Mouse (Mus musculus) cerebellum, adult 2 months (tissue): ENCODE data around the gene Olfr11.

Source experiments
- CTCF ChIP-seq: fragments of 200-500 bp; IDR thresholded peaks from 2 replicates; pipeline ENCODE4 v1.5.1; 2011; ENCODE audit warnings: low read depth, mild to moderate bottlenecking, control low read depth, low read length, moderate library complexity, borderline replicate concordance; ENCODE audit not compliant: insufficient read depth
- POLR2A ChIP-seq: fragments of 200-500 bp; IDR thresholded peaks from 2 replicates; pipeline ENCODE4 v1.6.1; 2011; ENCODE audit warnings: low read length, control low read depth, borderline replicate concordance; ENCODE audit not compliant: insufficient read depth

DNA sequence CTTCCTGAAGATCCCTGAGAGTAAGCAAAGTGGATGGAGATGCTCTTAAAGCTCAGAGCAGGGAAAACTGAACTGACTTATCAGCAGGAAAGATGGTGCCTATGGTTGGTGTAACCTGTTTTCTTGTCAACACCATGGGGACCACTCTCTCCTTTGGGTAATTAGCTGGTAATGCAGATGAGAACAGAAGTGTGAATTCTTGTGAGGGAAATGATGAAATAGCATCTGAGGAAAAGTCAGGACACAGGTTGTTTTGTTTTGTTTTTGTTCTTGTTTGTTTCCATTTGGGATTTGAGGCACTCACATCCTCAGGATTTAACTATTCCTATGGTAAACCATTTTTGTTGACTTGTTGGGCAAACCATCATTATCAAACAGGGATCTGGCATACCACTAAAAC, 28.4 kb downstream of the Olfr11 start, which contains the start of gene Olfr1362:
- no peak for TF ChIP-seq CTCF
- TF ChIP-seq POLR2A, result no peak
